Mouse (Mus musculus) erythroblast, embryonic 14.5 days (primary cell): ENCODE results near the gene Rad9b.

Source experiments
- GATA1 ChIP-seq: IDR thresholded peaks from 2 replicates; pipeline ENCODE4 v1.6.1; 2012; ENCODE audit warnings: low read length, inconsistent platforms, mixed read lengths
- TAL1 ChIP-seq: IDR thresholded peaks from 3 replicates; pipeline ENCODE4 v1.6.1; 2012; ENCODE audit warnings: low read length, inconsistent platforms, mixed read lengths

DNA sequence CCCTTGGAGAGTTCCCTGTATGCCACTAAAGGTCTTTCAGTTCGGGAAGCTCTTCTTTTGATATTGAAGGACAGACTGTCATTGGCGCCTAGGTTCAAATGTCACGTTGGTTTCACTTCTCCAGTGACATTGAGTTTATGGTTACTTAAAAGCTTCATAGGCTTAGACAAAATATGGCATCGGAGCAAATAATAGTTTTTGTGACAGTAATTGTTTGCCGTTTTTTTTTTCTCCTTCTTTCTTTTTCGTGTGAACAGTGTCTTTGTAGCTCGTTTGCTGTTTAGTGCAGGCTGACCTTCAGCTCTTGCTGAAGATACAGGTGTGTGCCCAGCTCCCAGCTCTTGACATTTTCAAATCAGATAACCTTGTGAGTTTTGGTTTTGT, 68.3 kb downstream of the Rad9b start:
- TF ChIP-seq TAL1, result no peak
- no peak for TF ChIP-seq GATA1
